Mouse (Mus musculus): ENCODE results near the gene Dnm3. TPM values are rescaled to one million over a fixed set of nuclear protein-coding genes. Genes with fewer than 3 reads are reported as not detected.

The Dnm3 gene
- polyA plus RNA-seq, 1 experiment from 2014 or later: 8.3 TPM

GRCm38 (mm10) chr1:162206998-162207707, 270.7 kb downstream of the Dnm3 start:
- no peak overlapping the region; the same call in 1 of the 2 replicates for H3K4me3 ChIP-seq (replicated peaks; ENCODE audit: low read depth, low read length)
- no peak for TF ChIP-seq CTCF (IDR thresholded peaks at IDR 0.05; ENCODE audit: low read depth)
- peaks cover 5% of the 10 kb centered on the region; the same call in 1 of the 2 replicates for H3K4me1 ChIP-seq (replicated peaks; ENCODE audit: insufficient read depth, low read length)
- ATAC-seq (replicated peaks; ENCODE audit: low FRiP score, low read depth) (peak; percentile 66; the same call in 1 of the 2 replicates), DNase-seq (ENCODE audit: low spot score) (peak; percentile 84)
- 20% methylated on average over 12 of the region's 12 CpGs for WGBS
- H3K36me3 ChIP-seq (ENCODE audit: insufficient read depth, low read length): no peaks in the 10 kb centered on the region
- peak overlapping the region; percentile 65 for H3K27ac ChIP-seq
- no peak overlapping the region for H3K9ac ChIP-seq (ENCODE audit: low read depth, low read length)
- peak overlapping the region; percentile 38 for H3K4me2 ChIP-seq (ENCODE audit: low read length)
- H3K27me3 ChIP-seq (ENCODE audit: insufficient read depth, low read length): no peaks in the 10 kb centered on the region
- H3K9me3 ChIP-seq (replicated peaks; ENCODE audit: low read length): no peaks in the 10 kb centered on the region

- no peak for TF ChIP-seq CTCF (IDR thresholded peaks at IDR 0.05; ENCODE audit: low read depth)
- H3K4me2 ChIP-seq (ENCODE audit: low read length): no peak overlapping the region
- H3K9ac ChIP-seq (ENCODE audit: low read depth, low read length): no peak overlapping the region
- 35% methylated on average over 12 of the region's 12 CpGs for WGBS
- no peak overlapping the region for H3K27ac ChIP-seq
- no peaks in the 10 kb centered on the region for H3K4me1 ChIP-seq (replicated peaks; ENCODE audit: insufficient read depth, low read length)
- peak; percentile 66 for DNase-seq (ENCODE audit: low spot score)
- H3K36me3 ChIP-seq (ENCODE audit: insufficient read depth, low read length): no peaks in the 10 kb centered on the region
- no peaks in the 10 kb centered on the region for H3K9me3 ChIP-seq (replicated peaks; ENCODE audit: low read length)
- H3K4me3 ChIP-seq (replicated peaks; ENCODE audit: low read depth, low read length): no peak overlapping the region
- ATAC-seq (replicated peaks; ENCODE audit: low FRiP score, low read depth): 0 out of 2 replicates have a peak, but pooled peaks have one; percentile 5
- H3K27me3 ChIP-seq (ENCODE audit: insufficient read depth, low read length): no peaks in the 10 kb centered on the region
Observed at GRCm38 (mm10) chr1:162202465-162203348, 275.1 kb downstream of the Dnm3 start.

GRCm38 (mm10) chr1:162200446-162200845, 277.4 kb downstream of the Dnm3 start:
- TF ChIP-seq CTCF (IDR thresholded peaks at IDR 0.05; ENCODE audit: low read depth): no peak
- Histone ChIP-seq H3K9ac (ENCODE audit: low read depth, low read length) (no peak overlapping the region), H3K4me3 (replicated peaks; ENCODE audit: low read depth, low read length) (no peak overlapping the region), H3K36me3 (ENCODE audit: insufficient read depth, low read length) (no peaks in the 10 kb centered on the region), H3K4me1 (replicated peaks; ENCODE audit: insufficient read depth, low read length) (peaks cover 4% of the 10 kb centered on the region; the same call in 1 of the 2 replicates), H3K4me2 (ENCODE audit: low read length) (no peak overlapping the region), H3K9me3 (replicated peaks; ENCODE audit: low read length) (no peaks in the 10 kb centered on the region), H3K27ac (no peak overlapping the region), H3K27me3 (ENCODE audit: insufficient read depth, low read length) (no peaks in the 10 kb centered on the region)
- ATAC-seq (replicated peaks; ENCODE audit: low FRiP score, low read depth) (no peak), DNase-seq (ENCODE audit: low spot score) (no peak)
- 73% methylated on average over 6 of the region's 6 CpGs for WGBS

GRCm38 (mm10) chr1:162196812-162197680, 280.8 kb downstream of the Dnm3 start:
- DNase-seq (ENCODE audit: low spot score): peak; percentile 40
- H3K27me3 ChIP-seq (ENCODE audit: insufficient read depth, low read length): no peaks in the 10 kb centered on the region
- H3K9me3 ChIP-seq (replicated peaks; ENCODE audit: low read length): no peaks in the 10 kb centered on the region
- no peak overlapping the region for H3K4me3 ChIP-seq (replicated peaks; ENCODE audit: low read depth, low read length)
- H3K27ac ChIP-seq: no peak overlapping the region
- H3K4me2 ChIP-seq (ENCODE audit: low read length): no peak overlapping the region
- H3K4me1 ChIP-seq (replicated peaks; ENCODE audit: insufficient read depth, low read length): peaks cover 4% of the 10 kb centered on the region; the same call in 1 of the 2 replicates
- ATAC-seq (replicated peaks; ENCODE audit: low FRiP score, low read depth): no peak
- 63% methylated on average over 9 of the region's 9 CpGs for WGBS
- no peak overlapping the region for H3K9ac ChIP-seq (ENCODE audit: low read depth, low read length)
- no peak for TF ChIP-seq CTCF (IDR thresholded peaks at IDR 0.05; ENCODE audit: low read depth)
- H3K36me3 ChIP-seq (ENCODE audit: insufficient read depth, low read length): no peaks in the 10 kb centered on the region

GRCm38 (mm10) chr1:162188744-162189143, 289.1 kb downstream of the Dnm3 start:
- DNase-seq (ENCODE audit: low spot score): no peak
- Histone ChIP-seq H3K27me3 (ENCODE audit: insufficient read depth, low read length) (no peaks in the 10 kb centered on the region), H3K4me3 (replicated peaks; ENCODE audit: low read depth, low read length) (no peak overlapping the region), H3K27ac (no peak overlapping the region), H3K4me2 (ENCODE audit: low read length) (no peak overlapping the region), H3K9me3 (replicated peaks; ENCODE audit: low read length) (no peaks in the 10 kb centered on the region), H3K36me3 (ENCODE audit: insufficient read depth, low read length) (no peaks in the 10 kb centered on the region), H3K4me1 (replicated peaks; ENCODE audit: insufficient read depth, low read length) (peaks cover 16% of the 10 kb centered on the region; the same call in 1 of the 2 replicates), H3K9ac (ENCODE audit: low read depth, low read length) (no peak overlapping the region)
- TF ChIP-seq CTCF (IDR thresholded peaks at IDR 0.05; ENCODE audit: low read depth): no peak
- ATAC-seq (replicated peaks; ENCODE audit: low FRiP score, low read depth): no peak
- WGBS: 93% methylated on average over 4 of the region's 4 CpGs

Data from kidney, postnatal 0 days (tissue).